Comparison of ENCODE assay signal across 36 mouse cellular contexts in genomic region chr2:105099410-105099809, GRCm38 (mm10). TPM values are rescaled to one million over a fixed set of nuclear protein-coding genes. Genes with fewer than 3 reads are reported as not detected.
DNase-seq lines count a peak whose midpoint lies in the region; ATAC-seq and TF ChIP-seq lines count a peak whose summit lies in the region.
"Had no signal": no experiment of that assay in that cellular context is flagged by ENCODE, and none has a peak within 500 bp of the region (broad histone marks: within the 10 kb centered on the region; RNA-seq: fewer than 3 reads in every experiment).

No protein-coding gene starts in this region.

- no peaks in the 10 kb centered on the region for H3K36me3 ChIP-seq in stomach, postnatal 0 days (ENCODE audit: control insufficient read depth, insufficient read depth, low read length)
- H3K36me3 ChIP-seq: embryonic facial prominence, embryonic 12.5 days; heart, embryonic 10.5 days; heart, embryonic 15.5 days; limb, embryonic 10.5 days; limb, embryonic 15.5 days; liver, embryonic 13.5 days had no signal

- TF ChIP-seq EP300 in stomach, postnatal 0 days (optimal IDR thresholded peaks at IDR 0.05) = no peak

- no peak overlapping the region for H3K9ac ChIP-seq in stomach, postnatal 0 days (ENCODE audit: low read length)
- H3K9ac ChIP-seq: embryonic facial prominence, embryonic 12.5 days; heart, embryonic 15.5 days; limb, embryonic 15.5 days; liver, embryonic 13.5 days had no signal

- H3K27ac ChIP-seq in left cerebral cortex, adult 2 months = no peak overlapping the region
- H3K27ac ChIP-seq in stomach, postnatal 0 days (replicated peaks) = no peak overlapping the region
- H3K27ac ChIP-seq: embryonic facial prominence, embryonic 12.5 days; gastrocnemius, adult 2 months; heart, embryonic 10.5 days; heart, embryonic 15.5 days; kidney, postnatal 0 days; limb, embryonic 10.5 days; limb, embryonic 15.5 days; liver, embryonic 13.5 days had no signal

- no peak overlapping the region for H3K4me3 ChIP-seq in left cerebral cortex, adult 2 months
- no peak overlapping the region for H3K4me3 ChIP-seq in stomach, postnatal 0 days (ENCODE audit: low read depth, low read length)
- H3K4me3 ChIP-seq: embryonic facial prominence, embryonic 12.5 days; gastrocnemius, adult 2 months; heart, embryonic 10.5 days; heart, embryonic 15.5 days; limb, embryonic 10.5 days; limb, embryonic 15.5 days; liver, embryonic 13.5 days had no signal

- no peak for TF ChIP-seq CTCF in left cerebral cortex, adult 2 months (IDR thresholded peaks at IDR 0.05)
- TF ChIP-seq CTCF in stomach, postnatal 0 days (IDR thresholded peaks at IDR 0.05; ENCODE audit: low read depth) = no peak

- 61% methylated on average over 7 of the region's 7 CpGs for WGBS in stomach, postnatal 0 days

- no peaks in the 10 kb centered on the region for H3K4me1 ChIP-seq in stomach, postnatal 0 days (replicated peaks; ENCODE audit: control insufficient read depth, insufficient read depth)
- H3K4me1 ChIP-seq: limb, embryonic 10.5 days; limb, embryonic 15.5 days; liver, embryonic 13.5 days had no signal

- H3K4me2 ChIP-seq in stomach, postnatal 0 days (replicated peaks; ENCODE audit: low read depth) = no peak overlapping the region
- H3K4me2 ChIP-seq: embryonic facial prominence, embryonic 12.5 days; heart, embryonic 15.5 days; limb, embryonic 15.5 days; liver, embryonic 13.5 days had no signal

- no peaks in the 10 kb centered on the region for H3K9me3 ChIP-seq in stomach, postnatal 0 days (ENCODE audit: control insufficient read depth, low read length)
- H3K9me3 ChIP-seq: embryonic facial prominence, embryonic 12.5 days; heart, embryonic 10.5 days; heart, embryonic 15.5 days; limb, embryonic 10.5 days; limb, embryonic 15.5 days; liver, embryonic 13.5 days had no signal

- ATAC-seq in stomach, postnatal 0 days (ENCODE audit: low FRiP score, low TSS enrichment) = no peak
- ATAC-seq: activated CD4-positive, CD25-positive, alpha-beta regulatory T cell, adult 4 months; forebrain, embryonic 16.5 days; intestine, embryonic 16.5 days had no signal

- intact Hi-C loops in left cerebral cortex, postnatal 4 days (cut with DNase I) = no loop called here
- intact Hi-C loops in left cerebral cortex, adult 2 months (cut with DNase I) = no loop called here

- H3K27me3 ChIP-seq in stomach, postnatal 0 days (ENCODE audit: control insufficient read depth, insufficient read depth, low read length) = no peaks in the 10 kb centered on the region
- H3K27me3 ChIP-seq: embryonic facial prominence, embryonic 12.5 days; heart, embryonic 15.5 days; limb, embryonic 15.5 days; liver, embryonic 13.5 days had no signal

- DNase-seq in cerebellum, postnatal 10 days = peak; percentile 28 to 31
- DNase-seq in cerebellum, adult 9-10 months = no peak
- DNase-seq in left cerebral cortex, postnatal 4 days = peak; percentile 30
- no peak for DNase-seq in left cerebral cortex, adult 2 months (ENCODE audit: extremely low spot score in 1 of 2, low spot score in 2 of 2)
- peak; percentile 7 for DNase-seq in right cerebral cortex, postnatal 14 days
- no peak for DNase-seq in right cerebral cortex, postnatal 10 days (ENCODE audit: low spot score in 2 of 2)
- no peak for DNase-seq in stomach, postnatal 0 days (ENCODE audit: low spot score)
- DNase-seq: cerebellum, adult 8-10 months; embryo, embryonic 11 days; gastrocnemius, adult 2 months; kidney, adult 8-10 months; kidney, postnatal 4 days; liver, embryonic 13.5 days; lung, adult 18-20 months; lung, postnatal 10 days; right cerebral cortex, postnatal 4 days; thymus, adult 2 months; thymus, postnatal 36 days had no signal

RNA-seq across cellular contexts. Expression of gene Gm11060, which starts 7.6 kb away (rescaled TPM):
- total RNA-seq in left cerebral cortex, postnatal 4 days (2021) = not detected
- total RNA-seq in left cerebral cortex, adult 2 months (2021) = not detected
- not detected in 2 replicates for polyA plus RNA-seq in stomach, postnatal 0 days (2015; fragmentation: Nextera tagmentation; extraction: Ambion mirVana)
- total RNA-seq: adrenal gland, postnatal 4 days; gastrocnemius, adult 2 months; heart, postnatal 25 days; layer of hippocampus, adult 8-10 months; layer of hippocampus, postnatal 25 days; neutrophil, adult 5-6 weeks had no signal
- polyA plus RNA-seq: activated CD4-positive, CD25-positive, alpha-beta regulatory T cell, adult 4 months; embryonic facial prominence, embryonic 12.5 days; forebrain, embryonic 16.5 days; gonadal fat pad, adult 2 months; heart, embryonic 10.5 days; heart, embryonic 15.5 days; hindbrain, embryonic 11.5 days; intestine, embryonic 16.5 days; kidney, postnatal 0 days; limb, embryonic 10.5 days; limb, embryonic 15.5 days; liver, embryonic 13.5 days; neural tube, embryonic 11.5 days; spleen, adult 2 months; thymus, adult 2 months had no signal

RNA-seq across cellular contexts. Expression of gene Wt1, which starts 26.9 kb away (rescaled TPM):
- total RNA-seq in left cerebral cortex, postnatal 4 days (2021) = under 1 TPM in 1 of 2 experiments, not detected in 1; 0.26 TPM
- total RNA-seq in left cerebral cortex, adult 2 months (2021) = under 1 TPM in 1 of 2 experiments, not detected in 1; 0.14 TPM
- polyA plus RNA-seq in stomach, postnatal 0 days (2015; fragmentation: Nextera tagmentation; extraction: Ambion mirVana) = 3.6 and 5.0 TPM in 2 replicates
- total RNA-seq: gastrocnemius, adult 2 months; layer of hippocampus, adult 8-10 months; neutrophil, adult 5-6 weeks had no signal
- polyA plus RNA-seq: activated CD4-positive, CD25-positive, alpha-beta regulatory T cell, adult 4 months had no signal

Comparison
In these comparisons a context has a peak if more than half of its experiments do, and no peak if none do; other contexts are left out.
1. DNase-seq: peak in cerebellum, postnatal 10 days (2 of 2), left cerebral cortex, postnatal 4 days (single experiment) and right cerebral cortex, postnatal 14 days (single experiment); none in cerebellum, adult 9-10 months (single experiment), left cerebral cortex, adult 2 months (0 of 2), right cerebral cortex, postnatal 10 days (0 of 2) and stomach, postnatal 0 days (single experiment).